Mouse (Mus musculus): ENCODE data around the gene Epb41l4b.
A peak's percentile ranks its signal among the peaks of the same experiment; 100 is the strongest.

Epb41l4b gene

DNA sequence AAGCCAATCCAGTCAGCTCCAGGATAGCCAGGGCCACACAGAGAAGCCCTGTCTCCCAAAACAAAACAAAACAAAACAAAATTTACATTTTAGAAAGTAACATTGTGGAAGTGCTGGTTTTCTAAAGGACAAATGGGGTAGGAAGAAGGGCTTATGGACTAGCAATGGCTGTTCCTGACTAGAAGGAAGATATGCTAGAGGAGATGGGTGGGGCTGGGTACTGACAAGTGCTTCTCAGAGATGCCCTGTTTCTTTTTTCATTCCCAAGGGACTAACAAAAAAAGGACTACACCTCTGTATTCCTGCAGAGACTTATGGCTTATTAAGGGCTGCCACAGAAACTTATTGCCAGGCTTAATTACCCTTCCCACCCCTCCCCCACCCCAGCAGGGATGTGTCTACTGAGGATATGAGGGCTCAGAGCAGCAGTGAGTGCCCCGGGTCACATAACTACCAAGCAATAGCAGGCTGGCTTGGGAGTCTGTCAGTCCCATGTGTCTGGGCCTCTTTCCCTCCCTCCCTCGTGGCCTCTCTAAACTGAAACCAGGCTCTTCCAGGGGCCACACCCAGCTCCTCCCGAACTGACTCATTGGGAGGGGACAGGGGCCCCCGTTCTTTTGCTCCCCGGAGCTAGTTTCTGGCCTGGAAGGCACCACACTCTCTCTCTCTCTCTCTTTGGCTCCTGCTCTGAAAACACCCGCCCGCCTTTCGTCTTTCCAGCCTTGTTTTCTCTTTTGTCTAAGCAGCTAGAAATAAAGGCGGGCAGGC lies 10.0 kb upstream of the Epb41l4b start:
- no peak for DNase-seq

DNA sequence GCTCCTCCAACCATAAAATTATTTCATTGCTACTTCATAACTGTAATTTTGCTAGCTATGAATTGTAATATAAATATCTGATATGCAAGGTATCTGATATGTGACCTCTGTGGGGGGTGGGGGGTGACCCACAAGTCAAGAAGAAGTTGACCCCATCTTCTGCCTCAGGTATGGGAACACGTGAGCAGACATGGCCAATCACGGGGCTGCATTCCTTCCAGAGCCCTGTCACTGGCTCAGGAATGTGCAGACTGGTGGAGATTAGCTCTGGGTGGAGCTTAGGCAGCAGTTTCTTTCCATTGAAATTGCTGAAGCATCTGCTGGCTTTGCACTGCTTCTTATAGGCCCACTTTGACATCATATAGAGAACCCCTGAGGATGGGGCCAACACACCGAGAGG lies 4.9 kb upstream of the Epb41l4b start:
- DNase-seq, result no peak

DNA sequence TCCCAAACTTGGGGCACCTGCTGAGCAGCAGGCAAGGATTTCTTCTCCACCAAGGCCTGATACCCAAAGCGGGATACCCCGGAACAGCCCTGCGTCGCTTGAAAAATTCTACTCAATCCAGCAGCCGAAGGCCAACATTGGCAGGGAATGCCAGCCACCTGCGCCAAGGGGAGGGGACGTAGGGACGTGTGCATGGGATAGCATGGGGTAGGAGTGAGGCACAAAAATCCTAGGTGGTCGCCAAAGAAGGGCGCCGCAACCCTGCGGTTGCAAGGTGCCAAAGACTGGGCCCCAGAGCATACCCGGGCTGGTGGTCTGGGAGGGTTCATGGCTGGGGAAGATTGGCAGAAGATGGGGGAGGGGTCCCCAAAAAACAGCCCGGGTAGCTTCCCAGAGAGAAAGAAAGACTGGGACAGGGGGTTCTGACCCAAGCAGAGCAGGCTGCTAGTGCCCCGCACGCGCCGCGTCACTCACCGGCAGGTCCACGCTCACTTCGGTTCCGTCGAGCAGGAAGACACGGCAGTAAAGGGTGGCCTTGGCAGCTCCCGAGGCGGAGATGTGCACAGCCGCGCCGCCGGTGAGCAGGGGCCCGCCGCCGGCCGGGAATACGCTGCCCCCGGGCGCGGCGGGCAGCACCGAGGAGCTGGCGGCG lies 737 bp downstream of the Epb41l4b start:
- DNase-seq, result no peak

DNA sequence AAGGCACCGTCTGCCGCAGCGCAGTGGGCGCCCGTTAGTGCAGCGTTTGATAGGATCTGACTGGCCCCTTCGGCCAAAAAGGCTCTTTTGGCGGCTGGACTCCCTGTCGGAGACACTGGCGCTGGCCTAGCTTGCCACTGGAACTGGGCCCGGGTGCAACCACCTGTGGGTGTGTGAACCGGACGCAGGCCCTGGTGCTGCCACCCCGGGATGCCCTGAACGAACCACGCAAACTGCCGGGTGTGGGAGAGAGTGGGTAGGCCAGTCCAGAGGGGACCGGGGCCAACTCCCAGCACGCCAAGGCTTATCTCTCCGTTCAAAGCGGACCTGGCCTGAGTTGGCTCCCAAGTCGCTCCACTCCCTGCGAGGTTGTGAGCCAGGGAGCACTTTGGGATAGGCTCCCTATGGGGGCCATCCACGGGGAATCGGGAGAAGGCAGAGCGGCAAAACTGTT lies 1.3 kb downstream of the Epb41l4b start:
- peak; percentile 31 for DNase-seq

DNA sequence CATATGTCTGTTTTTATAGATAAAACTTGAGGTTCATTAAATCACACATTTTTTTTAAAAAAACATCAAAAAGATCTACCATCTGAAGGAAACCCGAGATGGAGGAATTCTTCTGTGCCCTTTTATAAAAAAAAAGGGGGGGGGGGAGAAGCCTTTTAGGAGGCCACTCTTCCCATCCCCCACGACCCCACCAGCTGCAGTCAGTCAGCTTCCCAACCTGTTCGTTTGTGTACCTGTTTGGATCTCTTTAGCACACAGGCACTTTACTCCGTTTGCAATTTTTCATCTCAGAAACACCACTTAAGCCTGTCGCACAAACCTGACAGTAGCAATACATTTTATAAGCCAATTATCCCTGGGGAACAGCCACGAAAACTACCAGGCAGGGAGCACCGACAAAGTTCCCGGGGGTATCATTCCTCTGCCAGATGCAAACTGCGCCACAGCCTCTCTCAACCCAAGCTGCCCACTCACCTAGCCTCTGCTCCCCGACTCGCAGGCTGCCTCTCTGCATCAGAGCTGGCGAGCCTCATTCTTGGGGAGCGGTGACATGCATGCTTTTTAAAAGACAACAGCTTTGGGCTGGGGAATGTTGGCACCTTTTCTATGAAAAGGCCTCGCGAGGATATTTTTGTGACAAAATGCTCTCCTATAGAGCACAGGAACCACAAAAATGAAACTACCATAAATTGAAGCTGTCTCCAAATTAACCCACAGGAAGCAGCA lies 2.1 kb downstream of the Epb41l4b start:
- no peak for DNase-seq

DNA sequence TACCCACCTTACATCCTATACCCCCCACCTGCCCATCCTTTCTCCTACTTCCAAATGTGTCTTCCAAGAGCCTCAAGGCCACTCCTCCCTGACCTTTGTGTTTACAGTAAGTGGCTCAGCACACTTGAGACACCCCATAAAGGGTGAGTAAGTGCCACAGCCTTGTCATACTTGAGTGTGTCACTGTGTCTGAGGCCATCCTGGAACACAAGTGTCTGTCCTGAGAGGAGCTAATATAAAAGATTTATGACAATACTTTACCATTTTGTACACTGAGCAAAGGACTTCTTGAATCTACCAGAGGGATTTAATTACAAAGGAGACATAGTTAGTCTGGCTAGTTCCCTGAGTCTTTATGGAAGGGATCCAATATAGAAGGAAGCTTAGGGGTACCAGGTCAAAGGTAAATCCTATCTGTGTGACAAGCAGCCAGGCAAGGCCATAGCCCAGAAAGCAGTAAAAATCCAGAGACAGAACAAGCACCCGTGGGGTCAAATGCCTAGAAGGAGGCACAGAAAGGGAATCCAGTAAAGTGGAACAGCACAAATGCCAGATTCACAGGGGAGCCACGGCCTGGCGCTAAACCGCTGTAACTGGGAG lies 2.9 kb downstream of the Epb41l4b start:
- DNase-seq, result no peak

DNA sequence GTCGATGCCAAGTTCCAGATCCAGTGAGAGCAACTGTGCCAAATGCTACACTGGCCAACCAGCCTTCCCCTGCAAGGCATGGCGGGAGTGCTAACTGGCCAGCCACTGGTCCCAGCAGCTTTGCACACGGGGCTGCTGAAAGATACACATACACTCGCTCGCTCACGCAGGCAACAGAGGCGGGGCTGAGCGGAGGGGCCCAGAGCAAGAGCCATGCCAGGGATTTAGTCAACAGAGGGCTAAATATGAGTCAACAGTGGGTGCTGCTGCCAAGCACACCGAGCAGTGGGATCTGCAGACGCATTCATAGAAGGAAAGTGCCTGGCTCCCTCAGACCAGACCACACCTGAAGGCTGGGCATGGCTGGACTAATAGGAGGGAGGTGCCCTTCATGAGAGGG lies 3.8 kb downstream of the Epb41l4b start:
- DNase-seq, result peak; percentile 55

DNA sequence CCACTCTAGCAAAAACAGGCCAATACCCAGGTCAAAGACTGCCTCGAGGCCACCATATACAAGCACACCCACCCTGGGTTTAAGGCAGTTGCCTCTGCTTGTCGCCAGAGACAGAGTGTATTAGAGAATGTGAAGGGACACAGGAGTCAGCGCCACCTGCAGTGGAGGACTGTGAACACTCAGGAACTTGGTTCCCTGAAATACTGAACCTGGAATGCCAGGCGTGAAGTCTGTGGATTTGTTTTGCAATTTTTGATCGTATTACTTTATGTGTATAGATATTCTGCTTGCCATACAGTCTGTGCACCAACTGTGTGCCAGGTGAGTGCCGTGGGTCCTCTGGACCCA lies 5.2 kb downstream of the Epb41l4b start:
- no peak for DNase-seq

DNA sequence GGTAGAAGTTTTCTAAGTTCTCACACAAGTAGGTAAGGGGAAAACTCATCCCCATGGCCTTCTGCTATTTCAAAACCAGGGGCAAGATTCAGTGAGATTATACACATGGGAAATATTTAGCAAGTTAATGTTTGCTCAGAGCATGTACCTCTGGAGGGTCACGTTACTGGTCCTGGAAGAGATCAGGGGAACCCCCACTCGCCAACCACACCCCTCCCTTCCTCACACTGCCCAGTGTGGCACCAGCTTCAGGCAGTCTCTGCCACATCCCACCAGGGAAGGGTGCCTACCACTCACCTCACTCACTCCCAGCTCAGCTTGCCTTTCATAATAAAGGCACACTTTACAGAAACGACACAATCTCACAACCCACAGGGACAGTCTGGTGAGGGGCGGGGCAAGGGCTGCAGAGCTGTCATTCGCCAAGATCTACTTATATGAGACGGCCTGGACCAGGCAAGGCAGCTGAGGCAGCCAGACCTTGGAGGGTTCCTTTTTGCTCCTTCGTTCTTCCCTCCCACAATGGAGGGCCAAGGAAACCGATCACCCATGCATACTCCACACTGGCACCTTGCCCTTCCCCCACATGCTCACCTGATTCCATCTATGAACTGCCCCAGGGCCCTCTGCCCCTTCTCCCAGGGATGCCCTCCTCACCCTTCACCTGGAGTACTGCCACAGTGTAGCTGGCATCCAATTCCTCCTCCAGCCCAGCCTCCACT lies 5.7 kb downstream of the Epb41l4b start:
- DNase-seq, result peak; percentile 82

DNA sequence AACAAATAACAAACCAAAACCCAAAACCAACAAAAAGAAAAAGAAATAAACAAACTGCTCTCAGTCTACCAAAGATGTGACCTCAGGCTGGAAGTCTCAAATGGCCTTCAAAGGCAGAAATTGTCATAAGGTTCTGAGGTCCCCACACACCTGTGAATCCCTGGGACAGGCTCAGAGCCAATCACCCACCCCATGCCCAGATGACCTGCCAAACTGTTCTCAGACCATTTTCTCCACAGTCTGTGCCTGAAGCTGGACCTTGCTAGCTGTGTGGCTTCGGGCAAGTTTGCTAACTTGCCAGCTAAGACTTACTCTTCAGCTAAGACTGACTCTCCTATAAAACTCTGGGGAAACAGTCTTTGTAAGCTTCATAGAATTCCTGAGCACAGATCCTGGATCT lies 7.8 kb downstream of the Epb41l4b start:
- DNase-seq, result no peak

DNA sequence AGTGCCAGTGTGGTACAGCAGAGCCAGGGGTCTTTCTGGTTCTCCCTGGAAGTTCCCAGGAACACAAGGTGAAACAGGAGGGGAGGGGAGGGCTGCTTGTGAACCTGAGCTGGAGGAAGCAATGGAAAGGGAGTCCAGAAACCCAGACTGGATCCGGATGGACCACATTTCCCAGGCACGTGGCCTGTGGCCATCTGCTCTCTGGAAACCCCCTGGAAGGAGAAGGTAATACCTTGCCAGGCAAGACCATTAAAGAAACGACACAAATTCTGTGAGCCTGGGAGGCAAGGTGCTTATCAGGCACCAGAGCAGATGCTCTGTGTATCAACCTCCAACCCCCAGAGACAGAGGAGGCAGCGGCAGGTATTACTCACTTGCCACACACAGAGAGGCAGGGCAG lies 8.7 kb downstream of the Epb41l4b start:
- no peak for DNase-seq

DNA sequence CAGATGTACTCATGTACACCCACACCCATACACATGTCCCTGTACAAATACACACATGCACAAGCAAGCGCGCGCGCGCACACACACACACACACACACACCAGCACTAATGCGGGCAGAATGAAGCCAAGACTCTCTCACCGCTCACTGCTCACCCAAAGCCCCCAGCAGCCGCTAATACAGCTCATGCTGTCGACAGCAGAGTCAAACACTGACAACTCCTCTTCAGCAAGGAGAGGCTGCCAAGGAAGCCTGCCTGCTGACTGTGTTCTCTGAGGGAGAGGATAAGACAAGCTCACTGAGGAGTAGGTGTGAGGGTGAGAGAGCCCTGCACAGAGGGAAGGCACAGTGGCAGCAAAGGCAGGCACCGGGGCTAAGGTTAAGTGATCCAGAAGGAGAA lies 11.4 kb downstream of the Epb41l4b start:
- no peak for DNase-seq

DNA sequence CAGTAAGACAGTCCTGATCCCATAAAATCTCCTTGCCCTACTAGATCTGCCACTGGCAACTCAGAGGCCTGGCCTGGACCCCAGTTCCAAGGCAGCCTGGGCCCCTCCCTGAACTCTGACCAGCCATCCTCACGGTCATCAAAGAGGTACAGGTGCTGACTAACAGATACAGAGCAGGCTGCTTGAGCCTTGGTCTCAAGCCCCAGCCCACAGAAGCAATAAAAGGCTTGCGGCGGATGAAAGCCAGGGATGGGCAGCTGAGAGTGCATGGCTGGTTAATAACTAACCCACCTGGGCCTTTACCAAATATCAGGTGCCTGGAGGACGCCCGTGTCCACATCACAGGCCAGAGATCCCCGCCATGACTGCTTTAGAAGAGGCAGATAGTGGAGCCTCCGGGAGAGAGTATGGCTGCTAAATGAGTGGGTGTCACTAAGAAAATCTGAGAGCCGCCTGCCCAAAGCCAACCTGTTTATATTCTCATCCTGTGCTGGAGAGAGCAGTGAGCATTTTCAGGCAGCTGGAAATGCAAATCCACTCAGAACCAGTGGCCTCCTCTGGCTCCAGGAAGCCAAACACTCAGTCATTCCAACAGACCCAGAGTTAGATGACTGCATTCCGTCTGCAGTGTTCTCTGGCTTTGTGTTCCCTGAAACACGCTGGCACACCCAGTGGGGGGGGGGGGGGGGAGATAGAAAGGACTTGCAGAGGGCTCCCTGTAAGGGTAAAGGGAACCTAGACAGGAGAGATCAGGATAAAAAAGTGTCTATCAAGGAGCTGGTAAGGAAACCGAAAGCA lies 13.3 kb downstream of the Epb41l4b start:
- DNase-seq, result peak; percentile 43

DNA sequence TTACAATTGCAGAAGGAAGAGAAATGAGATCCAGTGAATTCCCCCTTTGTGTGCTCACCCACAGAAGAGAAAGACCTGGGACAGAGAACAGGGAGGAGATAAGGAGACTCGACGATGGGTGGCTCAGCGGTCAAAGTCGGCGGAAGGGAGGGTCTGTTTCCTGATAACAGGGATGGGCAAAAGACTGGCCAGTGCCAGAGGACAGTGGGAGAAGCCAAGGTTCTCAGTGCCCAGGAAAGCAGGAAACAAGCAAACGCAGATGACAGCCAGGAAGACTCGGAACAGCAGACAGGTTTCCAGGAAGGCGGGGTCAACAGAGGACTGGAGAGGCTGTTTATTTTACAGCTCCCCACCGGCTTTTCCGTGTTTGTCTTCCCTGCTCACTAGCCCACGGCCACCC lies 20.2 kb downstream of the Epb41l4b start:
- peak; percentile 29 for DNase-seq

DNA sequence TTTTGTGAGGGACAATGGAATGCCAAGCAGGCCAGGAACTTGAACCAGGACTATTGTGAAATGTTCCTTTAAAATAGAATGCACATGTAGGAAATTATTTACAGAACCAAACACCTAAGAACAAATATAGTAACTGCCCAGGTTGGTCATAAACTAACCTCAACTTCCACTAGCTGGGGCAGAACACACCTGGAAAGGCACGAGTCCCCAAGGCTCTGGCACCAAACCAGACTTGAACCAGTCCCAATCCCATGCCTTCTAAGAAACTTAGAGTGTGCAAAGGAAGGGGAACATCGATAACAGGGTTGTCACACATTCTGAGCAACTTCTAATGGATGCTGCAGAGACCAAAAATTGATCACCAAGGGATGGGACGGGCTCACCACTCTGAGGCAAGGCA lies 21.1 kb downstream of the Epb41l4b start:
- DNase-seq, result peak; percentile 55

DNA sequence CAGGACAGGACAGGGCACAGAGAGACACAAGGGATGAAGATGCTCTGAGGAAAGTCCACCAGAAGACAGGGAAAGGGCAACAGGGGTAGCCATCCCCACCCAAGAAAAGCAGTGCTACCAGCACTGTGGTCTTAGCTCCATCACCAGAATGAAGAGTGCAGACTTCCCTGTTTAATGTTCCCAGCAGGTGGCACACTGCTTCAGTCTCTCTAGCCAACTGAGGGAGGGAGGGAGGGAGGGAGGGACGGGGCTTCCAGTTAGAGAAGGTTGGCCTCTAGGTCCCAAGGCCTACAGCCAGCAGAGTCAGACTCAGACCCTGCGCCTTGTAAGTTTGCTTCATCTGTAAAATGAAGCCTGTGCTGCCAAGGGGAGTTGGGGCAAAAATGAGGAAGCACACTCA lies 22.7 kb downstream of the Epb41l4b start:
- peak; percentile 60 for DNase-seq

DNA sequence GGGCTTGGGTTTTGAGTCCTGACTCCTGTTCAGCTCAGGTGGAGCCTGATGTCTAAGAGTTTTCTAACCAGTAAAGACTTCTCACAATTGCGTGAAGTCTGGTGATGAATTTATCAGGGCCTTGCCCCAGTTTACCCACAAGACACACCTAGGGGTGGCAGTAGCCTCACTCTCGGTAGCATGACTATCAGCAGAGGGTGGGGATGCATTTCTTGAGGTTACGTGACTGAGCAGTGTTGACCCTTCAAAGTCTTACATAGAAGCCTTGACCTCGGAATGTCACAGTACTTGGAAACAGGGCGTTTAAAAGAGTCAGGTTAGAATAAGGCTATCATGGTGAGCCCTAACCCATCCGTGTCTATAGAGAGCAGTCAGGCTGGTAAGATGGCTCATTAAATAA lies 23.3 kb downstream of the Epb41l4b start:
- DNase-seq, result no peak

DNA sequence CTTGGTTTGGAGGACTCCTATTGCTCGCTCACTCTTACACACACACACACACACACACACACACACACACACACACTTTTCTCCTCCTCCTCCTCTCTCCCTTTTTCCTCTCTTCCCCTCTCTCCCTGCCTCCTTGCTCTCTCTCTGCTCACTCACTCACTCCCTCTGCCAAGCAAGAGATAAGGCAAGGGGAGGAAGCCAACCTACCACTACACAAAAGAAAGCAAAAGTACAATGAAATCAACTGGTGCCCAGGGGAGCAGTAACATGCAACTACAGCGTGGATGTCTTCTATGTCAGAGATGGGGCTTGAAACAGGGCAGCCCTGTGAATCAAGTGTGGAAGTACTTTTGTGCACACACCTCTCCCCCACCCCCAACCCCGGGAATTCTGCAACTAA lies 24.4 kb downstream of the Epb41l4b start:
- DNase-seq, result no peak

DNA sequence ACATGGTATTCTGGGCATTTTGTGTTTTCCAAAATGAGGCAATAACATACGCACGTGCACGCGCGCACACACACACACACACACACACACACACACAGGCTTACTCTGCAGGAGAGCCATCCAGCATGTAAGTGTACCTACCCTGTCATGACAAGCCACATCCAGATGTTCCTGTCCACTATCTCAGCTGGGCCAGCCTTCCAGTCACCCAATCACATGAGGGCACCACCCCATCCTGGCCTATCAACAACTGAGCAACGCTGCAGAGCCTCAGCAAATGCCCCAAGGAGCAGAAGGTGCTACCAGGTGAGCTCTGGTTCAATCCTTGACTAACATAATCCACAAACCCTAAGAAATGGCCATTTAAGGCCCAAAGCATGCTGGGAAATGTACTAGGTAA lies 27.0 kb downstream of the Epb41l4b start:
- no peak for DNase-seq

DNA sequence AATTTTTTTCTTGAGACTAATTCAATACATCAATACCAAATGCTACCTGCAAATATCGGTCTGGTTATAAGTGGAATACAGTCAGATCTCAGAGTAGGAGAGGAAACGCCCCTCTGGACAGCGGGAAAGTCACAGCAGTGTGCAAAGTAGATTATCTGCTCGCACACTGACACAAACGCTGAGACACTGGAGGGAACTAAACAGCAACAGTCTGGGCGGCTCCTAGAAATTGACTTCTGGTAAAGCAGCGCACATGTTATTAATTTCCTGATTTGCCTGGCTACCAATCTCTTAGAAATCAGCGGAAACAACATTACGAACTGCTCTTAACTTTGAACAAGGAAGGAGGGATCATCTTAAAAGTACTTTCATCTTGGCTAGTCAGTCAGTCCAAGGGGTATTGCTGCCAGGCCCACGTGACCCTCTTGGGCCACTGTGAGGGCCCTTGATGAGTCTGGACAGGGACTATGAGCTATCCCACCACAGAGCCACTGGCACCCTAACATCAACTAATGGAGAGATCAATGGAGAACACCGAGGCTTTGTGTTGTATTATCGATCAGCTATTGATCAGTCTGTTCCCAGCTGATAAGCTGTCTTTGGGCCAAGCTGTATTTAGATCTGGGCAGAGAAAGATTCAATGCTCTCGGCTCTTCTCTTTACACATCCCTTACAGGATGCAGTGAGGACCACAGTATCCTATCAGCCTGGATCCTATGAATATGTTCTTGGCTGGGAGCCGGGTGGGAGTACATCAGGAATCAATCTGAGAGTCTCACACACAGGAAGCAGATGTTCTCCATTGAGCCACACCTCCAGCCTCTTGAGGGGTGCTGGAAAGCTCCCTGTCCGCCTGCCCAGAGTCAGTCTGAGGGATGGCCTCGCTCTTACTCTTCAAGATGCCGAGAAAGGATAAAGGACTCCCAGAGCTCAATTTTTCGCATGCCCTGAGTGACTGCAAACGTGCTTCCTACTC lies 28.3 kb downstream of the Epb41l4b start:
- DNase-seq, result no peak
